Mouse (Mus musculus) lung, embryonic 15.5 days (tissue): Measurements from ENCODE around the gene P4ha1. TPM values are rescaled to one million over a fixed set of nuclear protein-coding genes. Genes with fewer than 3 reads are reported as not detected.

ENCODE experiments used
- ATAC-seq: fragments of 200-750 bp; cut with Nextera tagmentation; 2 replicates; pipeline ENCODE4 v1.8.0; 2017; ENCODE audit warnings: moderate number of reproducible peaks, borderline replicate concordance; ENCODE audit not compliant: low FRiP score, low TSS enrichment; ENCODE audit errors: extremely low read depth
- H3K27ac ChIP-seq: fragments of 300-500 bp; sonication (generic); 2 replicates; pipeline ENCODE4 v1.5.1; 2015; ENCODE audit warnings: moderate library complexity, mild to moderate bottlenecking, inconsistent platforms
- H3K27me3 ChIP-seq: fragments of 300-500 bp; sonication (generic); 2 replicates; pipeline ENCODE4 v1.6.1; 2015; ENCODE audit warnings: inconsistent platforms
- H3K36me3 ChIP-seq: fragments of 300-500 bp; sonication (generic); 2 replicates; pipeline ENCODE4 v1.6.1; 2015; ENCODE audit warnings: inconsistent platforms
- H3K4me1 ChIP-seq: fragments of 300-500 bp; sonication (generic); 2 replicates; pipeline ENCODE4 v1.6.1; 2015; ENCODE audit warnings: inconsistent platforms
- H3K4me2 ChIP-seq: fragments of 300-500 bp; sonication (generic); 2 replicates; pipeline ENCODE4 v1.6.1; 2015; ENCODE audit warnings: inconsistent platforms, mild to moderate bottlenecking, moderate library complexity
- H3K4me3 ChIP-seq: fragments of 300-500 bp; sonication (generic); 2 replicates; pipeline ENCODE4 v1.5.1; 2015; ENCODE audit warnings: mild to moderate bottlenecking, inconsistent platforms
- H3K9ac ChIP-seq: fragments of 300-500 bp; sonication (generic); 2 replicates; pipeline ENCODE4 v1.6.1; 2015; ENCODE audit warnings: inconsistent platforms
- H3K9me3 ChIP-seq: fragments of 300-500 bp; sonication (generic); 2 replicates; pipeline ENCODE4 v1.6.1; 2016; ENCODE audit warnings: inconsistent platforms
- WGBS: fragments of 180-500 bp; shearing (Covaris S2); methylation state at CpG from one replicate; pipeline ENCODE4 v1.1.7; 2015; 5-methylcytosine and 5-hydroxymethylcytosine counted together
- polyA plus RNA-seq: library from polyadenylated mRNA; unstranded; fragments of >200 nt; fragmentation: Nextera tagmentation; extraction: Ambion mirVana; gene quantifications from 2 replicates; pipeline ENCODE4 v1.2.1, GENCODE M21; 2015

The P4ha1 gene
- polyA plus RNA-seq, 1 experiment from 2014 or later: 71.3 TPM

DNA sequence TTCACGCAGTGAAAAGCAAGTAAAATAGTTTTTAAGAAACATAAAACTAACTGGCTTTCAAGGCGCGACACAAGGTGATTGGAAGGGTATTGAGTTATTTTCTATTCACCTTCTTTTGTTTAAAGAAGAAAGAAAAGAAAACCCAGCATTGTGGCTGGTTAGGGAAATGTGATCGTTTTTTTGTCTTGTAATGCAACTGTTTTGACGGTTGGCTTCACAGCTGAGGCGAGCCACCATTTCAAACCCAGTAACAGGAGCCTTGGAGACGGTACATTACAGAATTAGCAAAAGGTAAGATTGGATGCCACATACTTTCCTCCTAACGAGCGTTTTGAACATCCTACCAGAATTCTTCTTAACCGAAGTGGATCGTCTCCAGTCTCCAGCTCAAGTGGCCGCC lies 31.0 kb downstream of the P4ha1 start:
- no peaks in the 10 kb centered on the region for H3K27me3 ChIP-seq
- no peak overlapping the region for H3K4me2 ChIP-seq
- WGBS: 79% methylated on average over 12 of the region's 12 CpGs
- H3K27ac ChIP-seq: no peak overlapping the region
- ATAC-seq: no peak
- peaks cover 54% of the 10 kb centered on the region for H3K36me3 ChIP-seq
- H3K4me1 ChIP-seq: no peaks in the 10 kb centered on the region
- no peak overlapping the region for H3K9ac ChIP-seq
- H3K4me3 ChIP-seq: no peak overlapping the region
- H3K9me3 ChIP-seq: no peaks in the 10 kb centered on the region

DNA sequence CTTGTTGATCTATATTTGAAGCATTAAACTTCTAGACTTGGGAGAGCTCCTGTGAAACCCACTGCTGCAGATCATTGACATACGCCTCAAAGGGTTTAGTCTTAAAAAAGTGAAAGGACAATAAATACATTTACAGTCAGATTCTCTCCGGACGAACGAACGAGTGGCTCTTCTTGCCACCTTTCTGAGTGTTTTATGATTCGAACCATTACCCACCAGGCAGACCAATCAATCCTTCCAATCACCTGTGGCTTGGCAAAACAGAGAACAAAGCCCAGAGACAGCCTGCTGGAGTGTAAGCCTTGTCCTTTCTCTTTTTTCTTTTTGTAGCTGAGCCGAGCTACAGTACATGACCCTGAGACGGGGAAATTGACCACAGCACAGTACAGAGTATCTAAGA lies 31.9 kb downstream of the P4ha1 start:
- WGBS: 87% methylated on average over 8 of the region's 8 CpGs
- H3K9ac ChIP-seq: no peak overlapping the region
- H3K4me1 ChIP-seq: no peaks in the 10 kb centered on the region
- H3K27me3 ChIP-seq: no peaks in the 10 kb centered on the region
- H3K9me3 ChIP-seq: no peaks in the 10 kb centered on the region
- H3K36me3 ChIP-seq: peaks cover 52% of the 10 kb centered on the region
- H3K27ac ChIP-seq: no peak overlapping the region
- H3K4me2 ChIP-seq: no peak overlapping the region
- ATAC-seq: no peak
- H3K4me3 ChIP-seq: no peak overlapping the region

DNA sequence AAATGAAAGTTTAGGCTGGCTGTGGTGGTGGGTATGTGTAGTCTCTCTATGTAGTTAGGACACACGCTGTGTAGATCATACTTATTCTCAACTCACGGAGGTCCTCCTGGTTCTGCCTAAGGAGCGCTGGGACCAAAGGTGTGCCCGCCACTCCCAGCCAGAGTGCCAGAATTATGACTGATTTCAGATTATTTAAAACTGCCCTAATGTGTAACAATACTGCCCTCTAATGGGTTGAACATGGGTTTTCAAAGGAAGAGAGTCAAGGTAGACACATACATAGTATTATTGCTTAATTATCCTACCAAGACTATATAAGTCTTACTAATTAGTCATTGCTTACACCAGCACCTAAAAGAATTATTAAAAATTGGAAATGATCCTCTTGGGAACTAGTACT lies 35.6 kb downstream of the P4ha1 start:
- 93% methylated on average over 4 of the region's 4 CpGs for WGBS
- no peaks in the 10 kb centered on the region for H3K4me1 ChIP-seq
- H3K4me3 ChIP-seq: no peak overlapping the region
- no peak overlapping the region for H3K9ac ChIP-seq
- H3K36me3 ChIP-seq: peaks cover 42% of the 10 kb centered on the region
- H3K27ac ChIP-seq: no peak overlapping the region
- H3K27me3 ChIP-seq: no peaks in the 10 kb centered on the region
- no peak for ATAC-seq
- no peak overlapping the region for H3K4me2 ChIP-seq
- no peaks in the 10 kb centered on the region for H3K9me3 ChIP-seq

DNA sequence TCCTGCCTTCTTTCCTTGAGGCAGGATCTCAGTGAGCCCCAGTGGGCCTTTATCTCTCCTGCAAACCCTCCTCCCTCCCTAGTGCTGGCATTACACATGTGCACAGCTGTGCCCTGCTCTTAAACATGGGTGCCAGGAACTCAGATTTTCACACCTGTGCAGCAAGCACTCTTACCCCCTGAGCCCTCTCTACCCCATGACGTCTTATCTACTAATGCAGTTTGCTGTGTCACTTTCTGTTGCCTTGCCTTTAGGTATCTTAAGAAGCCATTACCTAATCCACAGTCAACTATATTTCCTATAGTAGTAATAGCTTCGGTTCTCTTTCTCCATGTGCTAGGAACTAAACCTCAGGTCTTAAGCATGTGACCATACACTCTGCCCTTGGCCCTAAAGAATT lies 40.1 kb downstream of the P4ha1 start:
- Histone ChIP-seq H3K4me1 (peaks cover 6% of the 10 kb centered on the region; the same call in 1 of the 2 replicates), H3K36me3 (peaks cover 41% of the 10 kb centered on the region), H3K9me3 (no peaks in the 10 kb centered on the region), H3K27me3 (no peaks in the 10 kb centered on the region), H3K9ac (no peak overlapping the region), H3K27ac (no peak overlapping the region), H3K4me2 (no peak overlapping the region), H3K4me3 (no peak overlapping the region)
- ATAC-seq: no peak
- 77% methylated on average over 2 of the region's 2 CpGs for WGBS

DNA sequence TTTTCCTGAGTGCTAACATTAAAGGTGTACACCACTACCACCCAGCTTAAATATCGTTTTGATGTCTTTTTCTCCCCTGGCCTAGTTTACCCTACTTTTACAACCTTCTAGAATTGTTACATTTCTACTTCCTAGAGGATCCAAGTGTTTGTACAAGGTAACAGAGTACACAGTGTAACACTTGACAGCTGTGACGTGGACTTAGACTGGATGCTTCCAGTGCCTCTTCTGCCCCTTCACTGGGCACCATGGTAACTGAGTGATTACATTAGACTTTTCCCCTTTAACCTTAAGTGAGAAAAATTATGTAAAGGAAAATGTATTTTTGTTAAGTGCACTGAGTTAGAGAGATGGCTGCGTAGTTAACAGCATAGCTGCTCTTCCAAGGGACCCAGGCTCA lies 41.5 kb downstream of the P4ha1 start:
- ATAC-seq: peak; percentile 91

DNA sequence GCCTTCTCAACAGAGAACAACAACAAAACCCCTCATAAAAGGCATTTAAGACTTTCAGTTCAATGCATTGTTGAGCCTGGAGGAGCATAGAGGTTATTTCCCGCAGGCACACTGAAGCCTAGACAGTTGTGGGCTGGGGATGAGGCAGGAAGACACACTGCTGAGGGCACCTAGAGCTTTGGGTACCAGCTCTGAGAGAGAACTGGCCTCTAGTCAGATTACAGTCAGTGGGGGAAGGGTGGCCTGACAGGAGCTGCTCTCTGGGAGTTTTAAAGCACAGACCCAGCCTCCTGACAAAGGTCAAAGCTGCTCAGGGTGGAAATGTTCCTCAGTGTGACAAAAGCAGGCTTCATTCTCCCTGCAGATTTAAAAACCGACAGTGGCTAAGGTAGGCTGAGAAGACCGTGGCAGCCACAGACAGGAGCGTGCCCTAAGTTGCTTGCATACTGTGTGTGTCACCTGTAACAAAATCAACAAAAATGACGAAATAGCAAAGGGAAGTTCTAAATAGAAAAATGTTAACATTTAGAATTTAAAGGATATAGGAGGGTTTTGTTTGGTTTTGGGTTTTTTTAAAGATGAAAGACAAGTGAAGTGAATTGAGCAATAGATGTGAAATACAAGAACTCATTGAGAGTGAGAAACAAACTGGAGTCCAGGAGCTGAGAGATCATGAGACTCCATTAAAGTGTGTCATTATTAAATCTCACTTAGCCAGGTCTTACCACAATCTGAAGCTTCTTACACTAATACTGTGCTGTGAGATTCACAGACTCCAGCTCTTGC lies 42.9 kb downstream of the P4ha1 start:
- 0 out of 2 replicates have a peak overlapping the region, but pooled peaks have one; percentile 1 for H3K27ac ChIP-seq
- H3K4me2 ChIP-seq: no peak overlapping the region
- 70% methylated on average over 5 of the region's 5 CpGs for WGBS
- H3K9me3 ChIP-seq: no peaks in the 10 kb centered on the region
- no peak overlapping the region for H3K4me3 ChIP-seq
- peaks cover 55% of the 10 kb centered on the region for H3K36me3 ChIP-seq
- H3K9ac ChIP-seq: no peak overlapping the region
- H3K27me3 ChIP-seq: no peaks in the 10 kb centered on the region
- H3K4me1 ChIP-seq: peaks cover 6% of the 10 kb centered on the region; the same call in 1 of the 2 replicates
- no peak for ATAC-seq

More for the DNA sequence above, 41.5 kb downstream of the P4ha1 start:
- no peaks in the 10 kb centered on the region for H3K27me3 ChIP-seq
- no peak overlapping the region for H3K4me3 ChIP-seq
- H3K4me1 ChIP-seq: peaks cover 6% of the 10 kb centered on the region; the same call in 1 of the 2 replicates
- H3K4me2 ChIP-seq: no peak overlapping the region
- WGBS: 58% methylated on average over 3 of the region's 3 CpGs
- no peaks in the 10 kb centered on the region for H3K9me3 ChIP-seq
- H3K36me3 ChIP-seq: peaks cover 47% of the 10 kb centered on the region
- H3K27ac ChIP-seq: 0 out of 2 replicates have a peak overlapping the region, but pooled peaks have one; percentile 36
- no peak overlapping the region for H3K9ac ChIP-seq

DNA sequence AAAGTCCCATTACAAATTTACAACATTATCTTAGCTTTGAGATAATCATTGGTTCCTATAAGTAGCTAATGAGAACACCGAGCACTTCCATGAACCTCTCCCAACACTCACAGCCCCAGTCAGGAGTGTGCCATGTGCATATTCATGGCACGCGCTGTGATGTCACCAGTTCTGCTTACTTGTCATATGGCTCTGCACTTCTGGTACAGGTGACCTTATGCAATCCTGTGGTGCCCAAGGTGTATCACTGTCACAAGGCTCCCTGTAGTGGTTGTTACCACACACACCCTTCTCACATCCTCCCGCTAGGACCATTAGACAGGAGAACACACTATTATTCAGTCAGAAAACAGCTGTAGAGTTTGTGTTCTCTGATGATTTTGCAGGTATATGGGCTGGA lies 43.6 kb downstream of the P4ha1 start:
- Histone ChIP-seq H3K36me3 (peaks cover 59% of the 10 kb centered on the region), H3K27ac (no peak overlapping the region), H3K27me3 (no peaks in the 10 kb centered on the region), H3K9ac (no peak overlapping the region), H3K4me1 (peaks cover 6% of the 10 kb centered on the region; the same call in 1 of the 2 replicates), H3K4me3 (no peak overlapping the region), H3K9me3 (no peaks in the 10 kb centered on the region), H3K4me2 (no peak overlapping the region)
- 95% methylated on average over 4 of the region's 4 CpGs for WGBS
- no peak for ATAC-seq

DNA sequence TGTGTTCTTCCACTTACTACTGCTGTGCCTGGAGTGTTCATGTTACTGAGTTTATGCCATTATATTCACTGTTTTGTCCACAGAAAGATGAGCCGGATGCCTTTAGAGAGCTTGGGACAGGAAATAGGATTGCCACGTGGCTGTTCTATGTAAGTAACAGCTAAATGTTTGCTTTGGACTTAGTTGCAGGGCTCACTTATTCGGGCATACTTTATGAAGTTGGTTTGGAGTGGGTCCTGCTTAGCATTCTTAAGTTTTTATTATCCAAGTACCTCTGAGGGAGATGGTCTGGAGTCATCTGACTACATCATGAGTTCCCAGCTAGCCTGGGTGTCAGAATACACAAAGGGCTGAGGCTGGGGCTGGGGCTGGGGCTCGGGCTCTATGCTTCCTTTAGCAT lies 44.1 kb downstream of the P4ha1 start:
- Histone ChIP-seq H3K36me3 (peaks cover 57% of the 10 kb centered on the region), H3K4me1 (peaks cover 6% of the 10 kb centered on the region; the same call in 1 of the 2 replicates), H3K4me3 (no peak overlapping the region), H3K27me3 (no peaks in the 10 kb centered on the region), H3K4me2 (no peak overlapping the region), H3K9me3 (no peaks in the 10 kb centered on the region), H3K27ac (no peak overlapping the region), H3K9ac (no peak overlapping the region)
- ATAC-seq: no peak
- 62% methylated on average over 4 of the region's 4 CpGs for WGBS

DNA sequence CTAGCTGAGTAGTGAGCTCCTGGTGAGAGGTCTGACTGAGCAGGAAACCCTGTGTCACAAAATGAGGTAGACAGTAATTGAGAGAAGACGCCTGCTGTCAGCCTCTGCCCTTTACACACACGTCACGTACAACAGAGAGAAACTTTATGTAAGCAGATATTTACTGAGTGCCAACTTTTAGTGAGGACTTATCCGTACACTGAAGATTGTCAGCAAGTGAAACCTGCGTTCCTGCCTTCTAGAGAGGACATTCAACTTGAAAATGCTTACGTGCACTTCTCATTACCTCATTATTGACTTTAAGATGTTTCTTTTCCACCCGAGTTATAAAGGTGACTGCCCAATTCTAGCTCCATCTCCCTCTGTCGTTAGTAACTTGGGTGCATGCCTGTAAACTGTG lies 45.6 kb downstream of the P4ha1 start:
- ATAC-seq: no peak
- 76% methylated on average over 8 of the region's 8 CpGs for WGBS
- Histone ChIP-seq H3K9me3 (no peaks in the 10 kb centered on the region), H3K4me3 (no peak overlapping the region), H3K4me2 (no peak overlapping the region), H3K4me1 (peaks cover 6% of the 10 kb centered on the region; the same call in 1 of the 2 replicates), H3K9ac (no peak overlapping the region), H3K27ac (no peak overlapping the region), H3K27me3 (no peaks in the 10 kb centered on the region), H3K36me3 (peaks cover 60% of the 10 kb centered on the region)

DNA sequence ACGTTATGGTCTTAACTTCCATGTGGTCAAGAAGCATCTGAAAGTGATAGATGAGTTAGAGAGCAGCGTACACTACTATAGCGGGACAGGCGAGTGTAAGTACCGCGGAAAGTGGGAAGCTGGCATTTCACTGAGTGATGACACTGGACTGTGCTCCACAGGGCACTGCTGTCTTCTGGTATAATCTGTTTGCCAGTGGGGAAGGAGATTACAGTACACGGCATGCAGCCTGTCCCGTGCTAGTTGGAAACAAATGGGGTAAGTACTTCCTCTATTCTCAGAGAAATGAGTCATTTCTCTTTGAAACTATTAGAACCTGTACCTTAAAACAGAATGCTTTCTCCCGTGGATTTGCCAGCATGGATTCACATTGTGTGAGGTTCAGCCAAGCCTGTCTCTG lies 46.3 kb downstream of the P4ha1 start:
- peaks cover 62% of the 10 kb centered on the region for H3K36me3 ChIP-seq
- H3K4me2 ChIP-seq: no peak overlapping the region
- no peaks in the 10 kb centered on the region for H3K9me3 ChIP-seq
- no peak overlapping the region for H3K4me3 ChIP-seq
- H3K27me3 ChIP-seq: no peaks in the 10 kb centered on the region
- no peak overlapping the region for H3K27ac ChIP-seq
- H3K4me1 ChIP-seq: peaks cover 6% of the 10 kb centered on the region; the same call in 1 of the 2 replicates
- no peak overlapping the region for H3K9ac ChIP-seq
- ATAC-seq: no peak
- 84% methylated on average over 9 of the region's 9 CpGs for WGBS

DNA sequence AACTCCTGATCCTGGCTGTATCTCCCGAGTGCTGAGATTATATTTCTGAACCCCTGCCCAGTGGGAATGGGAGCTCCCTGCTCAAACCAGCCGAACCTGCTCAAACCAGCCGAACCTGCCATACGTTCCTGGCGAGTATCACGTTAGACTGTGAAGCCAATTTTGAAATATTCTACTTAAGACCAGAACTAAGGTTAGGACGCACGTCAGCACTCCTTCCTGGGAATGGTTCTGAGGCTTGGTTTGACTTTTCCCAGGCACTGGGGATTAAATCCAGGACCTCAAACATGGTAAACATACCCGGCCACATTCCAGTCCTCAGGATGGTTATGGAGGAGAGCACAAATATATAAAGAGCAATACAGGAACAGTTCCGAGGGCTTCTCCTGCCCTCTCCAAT lies 54.8 kb downstream of the P4ha1 start:
- peak; percentile 52; the same call in 1 of the 2 replicates for ATAC-seq
- Histone ChIP-seq H3K27me3 (no peaks in the 10 kb centered on the region), H3K9ac (no peak overlapping the region), H3K27ac (0 out of 2 replicates have a peak overlapping the region, but pooled peaks have one; percentile 1), H3K9me3 (no peaks in the 10 kb centered on the region), H3K4me2 (no peak overlapping the region), H3K4me1 (no peaks in the 10 kb centered on the region), H3K36me3 (peaks cover 15% of the 10 kb centered on the region), H3K4me3 (no peak overlapping the region)
- 56% methylated on average over 10 of the region's 10 CpGs for WGBS

DNA sequence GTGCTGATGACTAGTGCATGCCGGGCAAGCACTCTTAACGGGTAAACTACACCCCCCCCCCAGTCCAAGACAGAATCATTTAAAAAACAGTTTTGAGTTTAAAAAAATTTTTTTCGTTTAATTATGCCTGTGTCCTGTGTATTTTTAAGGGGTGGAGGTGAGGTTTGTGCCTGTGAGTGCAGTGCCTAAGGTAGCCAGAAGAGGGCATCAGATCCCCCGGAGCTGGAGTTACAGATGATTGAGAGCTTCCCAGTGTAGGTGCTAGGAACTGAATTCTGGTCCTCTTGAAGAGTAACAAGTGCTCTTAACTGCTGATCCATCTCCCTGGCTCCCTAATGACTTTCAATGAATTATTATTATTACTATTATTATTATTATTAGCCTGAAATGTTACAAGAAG lies 55.6 kb downstream of the P4ha1 start:
- WGBS: 92% methylated on average over 4 of the region's 4 CpGs
- ATAC-seq: no peak
- Histone ChIP-seq H3K4me1 (no peaks in the 10 kb centered on the region), H3K27me3 (no peaks in the 10 kb centered on the region), H3K4me2 (no peak overlapping the region), H3K27ac (no peak overlapping the region), H3K9me3 (no peaks in the 10 kb centered on the region), H3K4me3 (no peak overlapping the region), H3K9ac (no peak overlapping the region), H3K36me3 (peaks cover 9% of the 10 kb centered on the region)
